8 mouse cellular contexts compared by ENCODE assay signal in genomic region chr7:123031211-123031743, GRCm38 (mm10).
DNase-seq lines count a peak whose midpoint lies in the region; ATAC-seq lines count a peak whose summit lies in the region.

No protein-coding gene starts in this region.

- no peak overlapping the region for H3K27ac ChIP-seq in neural tube, embryonic 11.5 days (ENCODE audit: low read depth, low read length)
- peak overlapping the region; percentile 76 for H3K27ac ChIP-seq in neural tube, embryonic 14.5 days (ENCODE audit: low read depth, low read length)

- peak; percentile 73 for ATAC-seq in neural tube, embryonic 11.5 days (ENCODE audit: insufficient read depth, low FRiP score, low TSS enrichment)
- ATAC-seq in neural tube, embryonic 14.5 days (ENCODE audit: low read depth) = peak; percentile 77

- H3K4me3 ChIP-seq in neural tube, embryonic 11.5 days (ENCODE audit: low read depth, low read length) = peak overlapping the region; percentile 28
- H3K4me3 ChIP-seq in neural tube, embryonic 14.5 days (ENCODE audit: low read depth, low read length) = peak overlapping the region; percentile 41

- peak overlapping the region; percentile 83 for H3K4me2 ChIP-seq in neural tube, embryonic 11.5 days (ENCODE audit: low read depth)
- peak overlapping the region; percentile 81 for H3K4me2 ChIP-seq in neural tube, embryonic 14.5 days (ENCODE audit: low read depth, low read length)

- H3K4me1 ChIP-seq in neural tube, embryonic 11.5 days (ENCODE audit: control insufficient read depth, insufficient read depth, low read length) = peaks cover 9% of the 10 kb centered on the region
- peaks cover 8% of the 10 kb centered on the region for H3K4me1 ChIP-seq in neural tube, embryonic 14.5 days (ENCODE audit: control insufficient read depth, insufficient read depth, low read length)

- WGBS in neural tube, embryonic 11.5 days = 10% methylated on average over 12 of the region's 12 CpGs
- WGBS in neural tube, embryonic 14.5 days = under 1% methylated on average over 12 of the region's 12 CpGs

- DNase-seq in neural tube, embryonic 11.5 days (ENCODE audit: low spot score) = peak; percentile 21
- no peak for DNase-seq in neural tube, embryonic 10.5 days (ENCODE audit: extremely low spot score, low spot score)
- DNase-seq in embryo, embryonic 9.5 days (ENCODE audit: extremely low spot score) = peak; percentile 19
- DNase-seq in induced T-regulatory cell, adult 2 months (ENCODE audit: low read depth) = peak; percentile 48
- DNase-seq in left cerebral cortex, postnatal 14 days (ENCODE audit: low spot score in 2 of 2) = peak; percentile 31 to 65
- DNase-seq in spleen, postnatal 36 days (ENCODE audit: low spot score in 2 of 2) = no peak
- DNase-seq in lung, adult 18-20 months = no peak

- H3K36me3 ChIP-seq in neural tube, embryonic 11.5 days (ENCODE audit: control insufficient read depth, insufficient read depth, low read length) = no peaks in the 10 kb centered on the region
- no peaks in the 10 kb centered on the region for H3K36me3 ChIP-seq in neural tube, embryonic 14.5 days (ENCODE audit: control insufficient read depth, insufficient read depth, low read length)

- H3K9ac ChIP-seq in neural tube, embryonic 11.5 days (ENCODE audit: low read length) = peak overlapping the region; percentile 65
- peak overlapping the region; percentile 64 for H3K9ac ChIP-seq in neural tube, embryonic 14.5 days (replicated peaks; ENCODE audit: low read depth, low read length)

- no peaks in the 10 kb centered on the region for H3K27me3 ChIP-seq in neural tube, embryonic 11.5 days (ENCODE audit: control insufficient read depth, insufficient read depth, low read length)
- no peaks in the 10 kb centered on the region for H3K27me3 ChIP-seq in neural tube, embryonic 14.5 days (ENCODE audit: control insufficient read depth, insufficient read depth, low read length)

- intact Hi-C loops in left cerebral cortex, postnatal 14 days (cut with DNase I) = no loop called here

- H3K9me3 ChIP-seq in neural tube, embryonic 11.5 days (ENCODE audit: control insufficient read depth, low read length) = no peaks in the 10 kb centered on the region
- H3K9me3 ChIP-seq in neural tube, embryonic 14.5 days (ENCODE audit: control insufficient read depth, low read length) = no peaks in the 10 kb centered on the region

Comparison
In these comparisons a context has a peak if more than half of its experiments do, and no peak if none do; other contexts are left out.
1. DNase-seq: peak in neural tube, embryonic 11.5 days (single experiment), embryo, embryonic 9.5 days (single experiment), induced T-regulatory cell, adult 2 months (single experiment) and left cerebral cortex, postnatal 14 days (2 of 2); none in neural tube, embryonic 10.5 days (single experiment), spleen, postnatal 36 days (0 of 2) and lung, adult 18-20 months (0 of 2).